Mouse (Mus musculus) bone marrow macrophage, adult 2 months (primary cell): ENCODE data around the gene Eya2. TPM values are rescaled to one million over a fixed set of nuclear protein-coding genes. Genes with fewer than 3 reads are reported as not detected.

Experiments used
- H3K27ac ChIP-seq: 2 replicates; pipeline ENCODE4 v1.5.1; 2012; ENCODE audit warnings: low read depth, low read length; ENCODE audit not compliant: insufficient read depth
- H3K4me1 ChIP-seq: 2 replicates; pipeline ENCODE4 v1.6.1; 2012; ENCODE audit warnings: low read length; ENCODE audit not compliant: control insufficient read depth, insufficient read depth
- H3K4me3 ChIP-seq: 2 replicates; pipeline ENCODE4 v1.5.1; 2012; ENCODE audit warnings: mild to moderate bottlenecking, low read length, moderate library complexity; ENCODE audit not compliant: insufficient read depth
- CTCF ChIP-seq: IDR thresholded peaks from 2 replicates; pipeline ENCODE4 v1.5.1; 2012; ENCODE audit warnings: low read depth, mild to moderate bottlenecking, low read length, moderate library complexity
- POLR2A ChIP-seq: IDR thresholded peaks from 2 replicates; pipeline ENCODE4 v1.6.1; 2012; ENCODE audit warnings: mild to moderate bottlenecking, low read depth, low read length, borderline replicate concordance
- polyA plus RNA-seq: library from polyadenylated mRNA; stranded (reverse); fragments of >200 nt; gene quantifications from 2 replicates; pipeline ENCODE4 v1.2.4, GENCODE M21; 2012; ENCODE audit not compliant: missing spikeins, insufficient read depth, insufficient read length

The Eya2 gene
- polyA plus RNA-seq, 1 experiment: 1.0 TPM

GRCm38 (mm10) chr2:165611551-165612253 is 16.9 kb downstream of the Eya2 start:
- TF ChIP-seq POLR2A: no peak
- H3K4me3 ChIP-seq: no peak overlapping the region
- no peaks in the 10 kb centered on the region for H3K4me1 ChIP-seq
- H3K27ac ChIP-seq: no peak overlapping the region

DNA sequence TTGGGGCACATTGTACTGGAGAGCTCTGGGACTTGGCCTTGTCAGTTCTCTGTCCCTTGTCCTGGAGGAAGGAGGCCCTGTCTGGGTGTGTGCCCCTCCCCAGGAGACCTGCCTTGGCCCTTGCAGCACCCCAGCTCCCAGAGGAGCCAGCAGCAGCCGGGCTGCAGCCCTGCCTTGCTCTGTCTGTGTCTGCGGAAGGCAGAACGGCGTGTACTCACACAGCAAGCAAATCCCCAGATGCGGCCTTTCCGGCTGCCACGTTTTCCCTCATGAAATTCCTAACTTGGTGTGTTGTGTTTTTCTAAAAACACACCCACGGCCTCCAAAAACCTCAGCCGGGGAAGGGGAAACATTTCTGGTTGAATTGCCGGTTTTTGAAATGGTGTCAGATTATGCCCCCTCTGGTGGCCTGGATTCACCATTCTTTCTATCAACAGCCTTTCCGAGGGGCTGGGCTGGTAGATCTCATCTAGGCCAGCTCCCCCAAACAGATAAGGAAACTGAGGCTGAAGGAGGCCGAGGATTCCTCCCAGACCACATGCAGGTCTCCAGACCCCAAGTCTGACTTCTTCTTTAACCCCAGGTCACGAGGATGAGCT is 19.0 kb downstream of the Eya2 start:
- Histone ChIP-seq H3K27ac (no peak overlapping the region), H3K4me1 (no peaks in the 10 kb centered on the region), H3K4me3 (no peak overlapping the region)
- no peak for TF ChIP-seq POLR2A

- no peaks in the 10 kb centered on the region for H3K4me1 ChIP-seq
- H3K27ac ChIP-seq: no peak overlapping the region
- TF ChIP-seq CTCF (no peak), POLR2A (no peak)
- H3K4me3 ChIP-seq: no peak overlapping the region
Observed at GRCm38 (mm10) chr2:165621488-165621887, 26.7 kb downstream of the Eya2 start.

DNA sequence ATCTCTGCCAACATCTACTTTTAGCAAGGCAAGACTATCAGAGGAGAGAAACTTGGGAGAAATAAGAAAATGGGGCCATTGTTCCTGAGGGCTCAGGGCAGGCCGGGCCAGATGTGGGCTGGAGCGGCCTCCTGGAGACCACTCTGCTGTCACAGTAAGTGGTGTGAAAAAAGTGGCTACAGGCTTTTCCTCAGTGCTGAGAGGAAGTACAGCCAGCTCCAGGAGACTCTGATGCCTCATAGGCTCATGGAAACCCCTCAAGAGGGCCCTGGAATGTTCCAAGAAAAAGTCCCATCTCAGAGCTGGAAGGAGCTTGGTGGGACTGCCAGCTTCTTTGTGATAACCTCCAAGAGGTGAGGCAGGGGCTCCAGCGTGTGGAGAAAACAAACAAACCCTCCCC is 27.8 kb downstream of the Eya2 start:
- TF ChIP-seq CTCF: no peak
- no peaks in the 10 kb centered on the region for H3K4me1 ChIP-seq
- H3K4me3 ChIP-seq: no peak overlapping the region
- no peak overlapping the region for H3K27ac ChIP-seq

- TF ChIP-seq CTCF (no peak), POLR2A (no peak)
- no peak overlapping the region for H3K4me3 ChIP-seq
- H3K27ac ChIP-seq: no peak overlapping the region
- H3K4me1 ChIP-seq: no peaks in the 10 kb centered on the region
Observed at GRCm38 (mm10) chr2:165626826-165627225, 32.0 kb downstream of the Eya2 start.

DNA sequence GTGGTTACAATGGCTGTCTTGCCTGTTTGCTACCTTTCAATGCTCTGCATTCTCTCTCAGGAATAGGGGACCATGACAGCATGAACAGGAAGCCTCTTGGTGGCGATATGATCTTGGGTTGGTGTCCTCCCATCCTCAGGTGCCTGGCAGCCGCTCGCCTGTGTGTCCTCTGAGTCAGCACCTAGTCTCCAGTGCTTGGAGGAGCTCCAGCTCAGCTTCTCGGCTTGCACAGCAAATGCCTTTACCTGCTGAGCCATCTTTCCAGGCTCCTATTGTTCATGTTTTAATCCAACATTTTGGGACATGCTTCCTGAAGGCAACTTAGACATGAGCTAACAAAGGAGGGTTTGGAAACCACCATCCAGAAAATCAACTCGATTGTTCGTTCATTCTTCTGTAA is 33.1 kb downstream of the Eya2 start:
- Histone ChIP-seq H3K4me3 (no peak overlapping the region), H3K4me1 (no peaks in the 10 kb centered on the region), H3K27ac (no peak overlapping the region)
- no peak for TF ChIP-seq POLR2A
- TF ChIP-seq CTCF: no peak

DNA sequence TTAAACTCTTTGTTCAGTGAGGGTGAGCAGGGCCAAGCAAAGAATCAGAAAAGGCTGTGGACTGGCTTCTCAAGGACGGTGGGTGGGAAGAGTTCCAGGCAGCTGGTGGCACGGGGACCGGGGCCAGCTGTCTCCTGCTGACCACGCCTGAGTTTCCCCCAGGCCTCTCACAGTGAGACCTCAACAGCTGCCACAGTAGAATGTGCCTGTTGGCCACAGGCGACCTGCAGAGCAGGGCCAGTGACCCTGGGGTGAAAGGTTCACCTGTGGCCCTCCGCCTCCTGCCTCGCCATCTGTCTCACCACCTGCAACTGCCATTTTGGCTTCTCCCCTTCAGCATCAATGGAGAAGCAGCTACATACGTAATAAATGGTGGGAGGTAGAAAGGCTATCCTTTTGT is 35.1 kb downstream of the Eya2 start:
- H3K4me1 ChIP-seq: no peaks in the 10 kb centered on the region
- no peak overlapping the region for H3K27ac ChIP-seq
- H3K4me3 ChIP-seq: no peak overlapping the region
- TF ChIP-seq POLR2A (no peak), CTCF (no peak)

DNA sequence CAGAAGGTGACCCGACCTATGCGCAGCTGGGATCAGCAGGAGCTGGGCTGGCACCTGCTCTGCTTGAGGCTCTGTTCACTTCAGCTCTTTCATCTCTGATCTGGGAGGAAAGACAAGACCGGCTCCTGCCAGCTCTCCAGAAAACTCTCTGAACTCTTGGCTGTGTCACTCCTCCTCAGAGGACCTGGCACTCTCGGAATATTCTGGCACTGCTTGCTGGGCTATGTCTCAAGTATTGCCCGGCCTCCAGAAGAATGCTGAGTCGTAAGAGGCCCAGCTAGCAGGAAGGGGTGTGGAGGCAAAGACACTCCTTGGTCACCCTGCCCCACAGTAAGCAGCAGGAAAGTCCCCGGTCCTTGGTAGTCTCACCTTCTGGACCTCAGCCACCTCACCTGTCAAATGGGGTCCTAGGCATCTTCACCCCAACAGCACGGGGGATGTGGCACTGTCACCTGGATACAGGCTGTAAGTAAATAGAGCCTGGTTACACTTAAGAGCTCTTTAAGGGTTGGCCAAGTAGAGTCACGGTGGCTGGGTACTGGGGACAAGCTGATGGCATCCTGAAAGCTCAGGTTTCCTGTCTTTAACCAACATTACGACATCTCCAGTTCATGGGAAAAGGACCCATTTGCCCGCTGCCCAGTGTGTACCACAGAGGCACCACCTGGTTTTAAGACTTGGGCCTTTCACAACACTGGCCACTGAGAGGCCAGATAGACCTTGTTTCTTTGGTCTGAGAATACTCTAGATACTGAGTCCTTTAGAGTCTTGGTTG is 38.4 kb downstream of the Eya2 start:
- no peaks in the 10 kb centered on the region for H3K4me1 ChIP-seq
- no peak overlapping the region for H3K27ac ChIP-seq
- H3K4me3 ChIP-seq: no peak overlapping the region
- TF ChIP-seq CTCF (no peak), POLR2A (no peak)

DNA sequence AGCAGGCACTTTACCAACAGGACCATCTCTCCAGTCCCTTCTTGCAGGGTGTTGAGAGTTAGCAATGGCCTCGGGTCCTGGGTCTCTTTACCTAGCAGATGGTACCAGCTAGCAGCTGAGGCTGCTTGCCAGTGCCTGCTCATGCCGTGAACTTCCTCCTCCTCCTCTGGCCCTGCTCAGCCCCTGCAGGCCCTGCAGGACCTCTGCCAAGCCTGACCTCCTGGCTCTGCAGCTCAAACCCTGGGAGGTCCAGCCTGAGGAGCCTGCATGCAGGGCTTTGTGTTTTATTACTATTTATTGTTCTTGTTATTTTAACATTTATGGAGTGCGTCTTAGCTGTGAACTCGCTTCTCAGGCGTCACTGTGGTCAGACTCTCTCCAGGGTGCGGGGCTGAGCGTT is 39.6 kb downstream of the Eya2 start:
- no peak for TF ChIP-seq CTCF
- TF ChIP-seq POLR2A: no peak
- Histone ChIP-seq H3K4me3 (no peak overlapping the region), H3K4me1 (no peaks in the 10 kb centered on the region), H3K27ac (no peak overlapping the region)

GRCm38 (mm10) chr2:165639075-165639755 is 44.4 kb downstream of the Eya2 start:
- Histone ChIP-seq H3K4me3 (no peak overlapping the region), H3K4me1 (no peaks in the 10 kb centered on the region), H3K27ac (no peak overlapping the region)
- TF ChIP-seq CTCF: no peak
- TF ChIP-seq POLR2A: no peak
